Mouse (Mus musculus): ENCODE measurements around the gene Tgfbr3l. TPM values are rescaled to one million over a fixed set of nuclear protein-coding genes. Genes with fewer than 3 reads are reported as not detected.
A peak's percentile ranks its signal among the peaks of the same experiment; 100 is the strongest.

Gene Tgfbr3l
- polyA plus RNA-seq, 1 experiment from 2014 or later, result 3.0 TPM

DNA sequence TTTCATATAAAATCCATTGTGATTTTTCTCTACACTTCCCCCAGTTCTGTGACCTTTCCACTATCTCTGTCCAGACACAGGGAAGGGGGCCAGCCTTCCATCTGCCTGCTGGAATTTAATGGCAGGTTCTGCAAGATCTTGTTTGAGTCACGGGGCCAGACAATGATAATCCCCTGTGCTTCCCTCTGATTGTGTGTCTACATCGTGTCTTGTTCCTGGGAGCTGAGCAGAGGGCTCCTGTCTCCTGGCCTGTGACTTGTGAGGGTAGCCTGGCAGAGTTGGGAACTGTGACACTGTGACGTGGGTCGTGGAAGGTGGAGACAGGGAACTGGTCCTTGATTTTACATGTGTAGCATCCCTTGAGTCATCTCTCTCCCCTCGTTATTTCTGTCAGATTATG is 18.2 kb upstream of the Tgfbr3l start:
- WGBS, result 60% methylated on average over 5 of the region's 5 CpGs
- Histone ChIP-seq H3K4me3 (ENCODE audit: low read length) (no peak overlapping the region), H3K9ac (ENCODE audit: low read length) (no peak overlapping the region), H3K9me3 (replicated peaks; ENCODE audit: control insufficient read depth, low read length) (no peaks in the 10 kb centered on the region), H3K27ac (ENCODE audit: low read length) (no peak overlapping the region), H3K4me2 (ENCODE audit: low read depth, low read length) (no peak overlapping the region), H3K27me3 (ENCODE audit: control insufficient read depth, insufficient read depth, low read length) (peaks cover 23% of the 10 kb centered on the region), H3K36me3 (ENCODE audit: control insufficient read depth, insufficient read depth) (no peaks in the 10 kb centered on the region), H3K4me1 (ENCODE audit: control insufficient read depth, insufficient read depth, low read length) (peaks cover 3% of the 10 kb centered on the region; the same call in 1 of the 2 replicates)
- ATAC-seq (replicated peaks; ENCODE audit: extremely low read depth, insufficient read depth, low FRiP score), result no peak

- Histone ChIP-seq H3K9me3 (replicated peaks; ENCODE audit: control insufficient read depth, low read length) (no peaks in the 10 kb centered on the region), H3K27me3 (ENCODE audit: control insufficient read depth, insufficient read depth, low read length) (peaks cover 19% of the 10 kb centered on the region), H3K27ac (ENCODE audit: low read length) (no peak overlapping the region), H3K9ac (ENCODE audit: low read length) (no peak overlapping the region), H3K36me3 (ENCODE audit: control insufficient read depth, insufficient read depth) (no peaks in the 10 kb centered on the region), H3K4me3 (ENCODE audit: low read length) (no peak overlapping the region), H3K4me2 (ENCODE audit: low read depth, low read length) (no peak overlapping the region), H3K4me1 (ENCODE audit: control insufficient read depth, insufficient read depth, low read length) (peaks cover 3% of the 10 kb centered on the region; the same call in 1 of the 2 replicates)
- WGBS, result 47% methylated on average over 10 of the region's 10 CpGs
- no peak for ATAC-seq (replicated peaks; ENCODE audit: extremely low read depth, insufficient read depth, low FRiP score)
These were observed 17.2 kb upstream of the Tgfbr3l start for GRCm38 (mm10) chr8:4230612-4231351.

- 19% methylated on average over 15 of the region's 15 CpGs for WGBS
- Histone ChIP-seq H3K9me3 (replicated peaks; ENCODE audit: control insufficient read depth, low read length) (no peaks in the 10 kb centered on the region), H3K27ac (ENCODE audit: low read length) (peak overlapping the region; percentile 91), H3K4me3 (ENCODE audit: low read length) (peak overlapping the region; percentile 85), H3K4me1 (ENCODE audit: control insufficient read depth, insufficient read depth, low read length) (peaks cover 19% of the 10 kb centered on the region), H3K36me3 (ENCODE audit: control insufficient read depth, insufficient read depth) (peaks cover 3% of the 10 kb centered on the region; the same call in 1 of the 2 replicates), H3K4me2 (ENCODE audit: low read depth, low read length) (peak overlapping the region; percentile 70), H3K9ac (ENCODE audit: low read length) (peak overlapping the region; percentile 75), H3K27me3 (ENCODE audit: control insufficient read depth, insufficient read depth, low read length) (no peaks in the 10 kb centered on the region)
- ATAC-seq (replicated peaks; ENCODE audit: extremely low read depth, insufficient read depth, low FRiP score), result no peak
These were observed 10.1 kb upstream of the Tgfbr3l start for GRCm38 (mm10) chr8:4237814-4238433.

DNA sequence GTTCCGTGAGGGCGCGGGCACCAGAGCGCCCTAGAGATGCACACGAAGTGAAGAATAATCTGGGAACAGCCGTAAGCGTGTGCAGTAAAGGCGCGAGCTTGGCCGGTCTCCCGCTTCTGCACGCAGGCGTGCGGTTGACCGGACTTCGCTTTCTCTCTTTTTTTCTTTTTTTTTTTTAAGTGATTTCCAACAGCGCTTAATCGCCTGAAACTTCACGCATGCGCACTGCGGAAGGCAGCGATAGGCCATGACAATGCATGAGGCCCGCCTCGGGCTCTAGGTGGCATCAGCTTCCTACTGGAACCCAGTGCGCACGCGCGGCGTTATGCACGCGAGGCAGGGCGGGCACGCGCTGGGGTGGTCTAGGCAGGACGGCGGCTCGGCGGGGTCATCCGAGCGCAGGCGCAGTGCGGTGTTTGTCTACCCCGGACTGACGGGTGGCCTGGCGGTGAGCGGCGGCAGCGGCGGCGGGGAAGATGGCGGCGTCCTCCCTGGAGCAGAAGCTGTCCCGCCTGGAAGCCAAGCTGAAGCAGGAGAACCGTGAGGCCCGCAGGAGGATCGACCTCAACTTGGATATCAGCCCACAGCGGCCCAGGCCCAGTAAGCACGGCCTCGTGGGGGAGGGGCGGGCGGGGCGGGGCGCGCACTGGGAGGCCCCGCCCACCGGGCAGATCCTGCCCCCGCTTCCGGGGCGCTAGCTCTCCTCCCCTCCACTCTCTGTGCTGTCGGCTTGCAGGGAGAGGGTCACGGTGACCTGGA is 9.4 kb upstream of the Tgfbr3l start, which contains the start of the genes Map2k7 and Gm49320:
TSS of gene Map2k7 (plus strand) at position 307 of the 759 bp plus-strand sequence.
TSS of gene Gm49320 (plus strand) at position 432 of the 759 bp plus-strand sequence.
- peak within 1 kb of the TSS; percentile 92 for H3K27ac ChIP-seq (ENCODE audit: low read length)
- H3K36me3 ChIP-seq (ENCODE audit: control insufficient read depth, insufficient read depth), result peaks cover 10% of the 10 kb centered on the region; the same call in 1 of the 2 replicates
- H3K4me3 ChIP-seq (ENCODE audit: low read length), result peak within 1 kb of the TSS; percentile 85
- no peaks in the 10 kb centered on the region for H3K9me3 ChIP-seq (replicated peaks; ENCODE audit: control insufficient read depth, low read length)
- WGBS, result under 1% methylated on average over 68 of the region's 71 CpGs
- H3K4me2 ChIP-seq (ENCODE audit: low read depth, low read length), result peak within 1 kb of the TSS; percentile 82
- H3K27me3 ChIP-seq (ENCODE audit: control insufficient read depth, insufficient read depth, low read length), result no peaks in the 10 kb centered on the region
- H3K4me1 ChIP-seq (ENCODE audit: control insufficient read depth, insufficient read depth, low read length), result peaks cover 19% of the 10 kb centered on the region
- peak within 1 kb of the TSS; percentile 85 for H3K9ac ChIP-seq (ENCODE audit: low read length)
- peak; percentile 96 for ATAC-seq (replicated peaks; ENCODE audit: extremely low read depth, insufficient read depth, low FRiP score)

- H3K9me3 ChIP-seq (replicated peaks; ENCODE audit: control insufficient read depth, low read length), result no peaks in the 10 kb centered on the region
- ATAC-seq (replicated peaks; ENCODE audit: extremely low read depth, insufficient read depth, low FRiP score), result peak; percentile 8
- H3K4me2 ChIP-seq (ENCODE audit: low read depth, low read length), result peak overlapping the region; percentile 82
- H3K27ac ChIP-seq (ENCODE audit: low read length), result peak overlapping the region; percentile 92
- 10% methylated on average over 19 of the region's 19 CpGs for WGBS
- H3K9ac ChIP-seq (ENCODE audit: low read length), result peak overlapping the region; percentile 85
- peaks cover 19% of the 10 kb centered on the region for H3K4me1 ChIP-seq (ENCODE audit: control insufficient read depth, insufficient read depth, low read length)
- peak overlapping the region; percentile 85 for H3K4me3 ChIP-seq (ENCODE audit: low read length)
- peaks cover 17% of the 10 kb centered on the region for H3K36me3 ChIP-seq (ENCODE audit: control insufficient read depth, insufficient read depth)
- H3K27me3 ChIP-seq (ENCODE audit: control insufficient read depth, insufficient read depth, low read length), result no peaks in the 10 kb centered on the region
These were observed 8.7 kb upstream of the Tgfbr3l start for GRCm38 (mm10) chr8:4239193-4239890.

DNA sequence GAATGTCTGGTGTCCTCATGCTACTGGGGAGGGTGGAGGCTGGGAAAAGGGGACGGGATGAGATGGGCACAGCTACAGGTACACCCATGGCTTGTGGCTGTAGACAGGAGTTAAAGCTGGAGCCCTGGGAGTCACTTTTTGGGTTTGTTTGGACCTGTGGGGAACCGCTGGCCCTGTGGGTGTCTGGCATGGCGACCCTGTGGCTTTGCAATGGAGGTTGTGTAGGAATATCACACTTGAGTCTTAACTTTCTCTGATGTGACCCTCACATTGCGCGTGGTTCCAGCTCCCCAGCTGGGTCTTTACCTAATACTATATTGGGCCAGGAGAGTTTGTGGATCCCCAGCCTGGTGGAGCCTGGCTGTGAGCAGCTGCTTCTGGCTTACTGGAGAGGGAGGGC is 3.0 kb upstream of the Tgfbr3l start:
- Histone ChIP-seq H3K27ac (ENCODE audit: low read length) (no peak overlapping the region), H3K4me3 (ENCODE audit: low read length) (no peak overlapping the region), H3K4me1 (ENCODE audit: control insufficient read depth, insufficient read depth, low read length) (peaks cover 19% of the 10 kb centered on the region), H3K36me3 (ENCODE audit: control insufficient read depth, insufficient read depth) (peaks cover 44% of the 10 kb centered on the region), H3K9ac (ENCODE audit: low read length) (no peak overlapping the region), H3K27me3 (ENCODE audit: control insufficient read depth, insufficient read depth, low read length) (no peaks in the 10 kb centered on the region), H3K4me2 (ENCODE audit: low read depth, low read length) (no peak overlapping the region), H3K9me3 (replicated peaks; ENCODE audit: control insufficient read depth, low read length) (no peaks in the 10 kb centered on the region)
- no peak for ATAC-seq (replicated peaks; ENCODE audit: extremely low read depth, insufficient read depth, low FRiP score)
- WGBS, result 94% methylated on average over 5 of the region's 5 CpGs

GRCm38 (mm10) chr8:4245737-4246136 is 2.3 kb upstream of the Tgfbr3l start:
- peaks cover 44% of the 10 kb centered on the region for H3K36me3 ChIP-seq (ENCODE audit: control insufficient read depth, insufficient read depth)
- H3K4me1 ChIP-seq (ENCODE audit: control insufficient read depth, insufficient read depth, low read length), result peaks cover 15% of the 10 kb centered on the region

DNA sequence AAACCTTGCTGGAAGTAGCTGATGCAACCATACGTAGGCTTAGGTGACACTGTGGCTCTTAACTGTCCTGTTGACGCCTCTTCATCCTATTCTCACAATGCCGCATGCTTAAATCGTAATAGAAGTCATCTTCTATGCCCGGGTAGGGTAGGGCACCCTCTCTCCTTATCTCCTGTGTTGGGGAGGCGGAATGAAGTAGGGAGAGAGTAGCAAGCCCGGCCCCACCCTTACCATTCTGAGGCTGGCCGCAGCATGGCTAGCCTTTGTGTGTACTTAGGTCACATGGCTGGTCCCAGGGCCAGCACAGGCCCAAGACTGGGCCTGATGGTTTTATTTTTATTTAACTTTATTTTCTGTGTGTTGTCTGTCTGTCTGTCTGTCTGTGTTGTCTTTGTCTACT is 773 bp upstream of the Tgfbr3l start:
- Histone ChIP-seq H3K36me3 (ENCODE audit: control insufficient read depth, insufficient read depth) (peaks cover 42% of the 10 kb centered on the region), H3K4me3 (ENCODE audit: low read length) (no peak overlapping the region), H3K9me3 (replicated peaks; ENCODE audit: control insufficient read depth, low read length) (no peaks in the 10 kb centered on the region), H3K27me3 (ENCODE audit: control insufficient read depth, insufficient read depth, low read length) (no peaks in the 10 kb centered on the region), H3K9ac (ENCODE audit: low read length) (no peak overlapping the region), H3K4me1 (ENCODE audit: control insufficient read depth, insufficient read depth, low read length) (peaks cover 14% of the 10 kb centered on the region), H3K27ac (ENCODE audit: low read length) (no peak overlapping the region), H3K4me2 (ENCODE audit: low read depth, low read length) (no peak overlapping the region)
- ATAC-seq (replicated peaks; ENCODE audit: extremely low read depth, insufficient read depth, low FRiP score), result no peak
- 84% methylated on average over 8 of the region's 8 CpGs for WGBS

More at GRCm38 (mm10) chr8:4245737-4246136, 2.3 kb upstream of the Tgfbr3l start:
- Histone ChIP-seq H3K9ac (ENCODE audit: low read length) (no peak overlapping the region), H3K27ac (ENCODE audit: low read length) (no peak overlapping the region), H3K9me3 (replicated peaks; ENCODE audit: control insufficient read depth, low read length) (no peaks in the 10 kb centered on the region), H3K4me3 (ENCODE audit: low read length) (no peak overlapping the region), H3K27me3 (ENCODE audit: control insufficient read depth, insufficient read depth, low read length) (no peaks in the 10 kb centered on the region), H3K4me2 (ENCODE audit: low read depth, low read length) (no peak overlapping the region)
- ATAC-seq (replicated peaks; ENCODE audit: extremely low read depth, insufficient read depth, low FRiP score), result no peak
- 87% methylated on average over 13 of the region's 13 CpGs for WGBS
